Mouse (Mus musculus) intestine, embryonic 14.5 days (tissue): Measurements from ENCODE around the gene Mrpl51. TPM values are rescaled to one million over a fixed set of nuclear protein-coding genes. Genes with fewer than 3 reads are reported as not detected.

ENCODE experiments used
- ATAC-seq: fragments of 200-750 bp; cut with Nextera tagmentation; replicated peaks from 2 replicates; pipeline ENCODE4 v1.8.0; 2017; ENCODE audit warnings: low read depth, moderate number of reproducible peaks, moderate TSS enrichment, moderate library complexity; ENCODE audit not compliant: low FRiP score, low TSS enrichment
- DNase-seq: peaks from one replicate; pipeline ENCODE4 v3.0.0-alpha.2; 2018; ENCODE audit warnings: low spot score
- H3K27ac ChIP-seq: fragments of 300-500 bp; sonication (generic); 2 replicates; pipeline ENCODE4 v1.5.1; 2014; ENCODE audit warnings: low read depth, mild to moderate bottlenecking, control low read depth
- H3K27me3 ChIP-seq: fragments of 300-500 bp; sonication (generic); replicated peaks from 2 replicates; pipeline ENCODE4 v1.6.1; 2014; ENCODE audit warnings: low read length, control low read depth; ENCODE audit not compliant: control insufficient read depth, insufficient read depth
- H3K36me3 ChIP-seq: fragments of 300-500 bp; sonication (generic); 2 replicates; pipeline ENCODE4 v1.6.1; 2014; ENCODE audit warnings: low read length, control low read depth; ENCODE audit not compliant: control insufficient read depth, insufficient read depth
- H3K4me1 ChIP-seq: fragments of 300-500 bp; sonication (generic); replicated peaks from 2 replicates; pipeline ENCODE4 v1.6.1; 2014; ENCODE audit warnings: low read length, control low read depth, mixed read lengths; ENCODE audit not compliant: control insufficient read depth, insufficient read depth
- H3K4me2 ChIP-seq: fragments of 300-500 bp; sonication (generic); 2 replicates; pipeline ENCODE4 v1.6.1; 2014; ENCODE audit warnings: low read length
- H3K4me3 ChIP-seq: fragments of 300-500 bp; sonication (generic); 2 replicates; pipeline ENCODE4 v1.5.1; 2014; ENCODE audit warnings: low read depth, low read length, control low read depth, mixed read lengths
- H3K9ac ChIP-seq: fragments of 300-500 bp; sonication (generic); 2 replicates; pipeline ENCODE4 v1.6.1; 2014; ENCODE audit warnings: mild to moderate bottlenecking, low read length
- H3K9me3 ChIP-seq: fragments of 300-500 bp; sonication (generic); 2 replicates; pipeline ENCODE4 v1.6.1; 2016; ENCODE audit warnings: low read length, control low read depth; ENCODE audit not compliant: control insufficient read depth
- WGBS: fragments of 180-500 bp; shearing (Covaris S2); extraction: QIAGEN DNeasy Blood & Tissue Kit; methylation state at CpG from one replicate; pipeline ENCODE4 v1.1.7; 2014; 5-methylcytosine and 5-hydroxymethylcytosine counted together
- polyA plus RNA-seq: library from polyadenylated mRNA; unstranded; fragments of >200 nt; fragmentation: Nextera tagmentation; extraction: Ambion mirVana; gene quantifications from 2 replicates; pipeline ENCODE4 v1.2.1, GENCODE M21; 2014

Mrpl51 gene
- polyA plus RNA-seq = 217 and 221 TPM in 2 replicates

- DNase-seq = peak; percentile 99
- H3K9ac ChIP-seq = peak within 1 kb of the TSS; percentile 77
- WGBS = 1% methylated on average over 54 of the region's 54 CpGs
- peak within 1 kb of the TSS; percentile 73 for H3K4me3 ChIP-seq
- H3K4me1 ChIP-seq = peaks cover 8% of the 10 kb centered on the region; the same call in 1 of the 2 replicates
- peak within 1 kb of the TSS; percentile 95 for H3K4me2 ChIP-seq
- H3K9me3 ChIP-seq = no peaks in the 10 kb centered on the region
- ATAC-seq = peak; percentile 98
- peaks cover 53% of the 10 kb centered on the region for H3K36me3 ChIP-seq
- peak within 1 kb of the TSS; percentile 100 for H3K27ac ChIP-seq
- H3K27me3 ChIP-seq = no peaks in the 10 kb centered on the region
These were observed at the start of gene Mrpl51, which contains the start of gene Ncapd2 for GRCm38 (mm10) chr6:125191332-125192015. Gene Mrpl51 (plus strand): TSS chr6:125191801. Gene Ncapd2 (minus strand): TSS chr6:125191701.

GRCm38 (mm10) chr6:125142436-125142835, 49.2 kb upstream of the Mrpl51 start:
- H3K27ac ChIP-seq = no peak overlapping the region
- no peak overlapping the region for H3K4me2 ChIP-seq
- no peak overlapping the region for H3K9ac ChIP-seq
- H3K4me3 ChIP-seq = no peak overlapping the region
- H3K4me1 ChIP-seq = peaks cover 21% of the 10 kb centered on the region
- H3K27me3 ChIP-seq = no peaks in the 10 kb centered on the region
- peaks cover 68% of the 10 kb centered on the region for H3K36me3 ChIP-seq
- no peaks in the 10 kb centered on the region for H3K9me3 ChIP-seq
- ATAC-seq (no peak), DNase-seq (peak; percentile 48)
- 73% methylated on average over 8 of the region's 8 CpGs for WGBS

GRCm38 (mm10) chr6:125143128-125143527, 48.5 kb upstream of the Mrpl51 start:
- peaks cover 28% of the 10 kb centered on the region for H3K4me1 ChIP-seq
- no peak overlapping the region for H3K27ac ChIP-seq
- no peak overlapping the region for H3K9ac ChIP-seq
- H3K4me3 ChIP-seq = no peak overlapping the region
- H3K4me2 ChIP-seq = no peak overlapping the region
- WGBS = 77% methylated on average over 3 of the region's 3 CpGs
- ATAC-seq (no peak), DNase-seq (no peak)
- H3K9me3 ChIP-seq = no peaks in the 10 kb centered on the region
- no peaks in the 10 kb centered on the region for H3K27me3 ChIP-seq
- H3K36me3 ChIP-seq = peaks cover 62% of the 10 kb centered on the region

- WGBS = 81% methylated on average over 9 of the region's 9 CpGs
- H3K36me3 ChIP-seq = peaks cover 54% of the 10 kb centered on the region
- no peak overlapping the region for H3K9ac ChIP-seq
- H3K9me3 ChIP-seq = no peaks in the 10 kb centered on the region
- DNase-seq (no peak), ATAC-seq (no peak)
- H3K27me3 ChIP-seq = no peaks in the 10 kb centered on the region
- no peak overlapping the region for H3K4me2 ChIP-seq
- H3K27ac ChIP-seq = no peak overlapping the region
- H3K4me3 ChIP-seq = no peak overlapping the region
- H3K4me1 ChIP-seq = peaks cover 34% of the 10 kb centered on the region
These were observed 47.7 kb upstream of the Mrpl51 start for GRCm38 (mm10) chr6:125143904-125144303.

GRCm38 (mm10) chr6:125145001-125145400, 46.6 kb upstream of the Mrpl51 start, which contains the start of gene Iffo1:
Gene Iffo1 (plus strand): TSS chr6:125145241.
- under 1% methylated on average over 16 of the region's 16 CpGs for WGBS
- Histone ChIP-seq H3K4me1 (peaks cover 37% of the 10 kb centered on the region), H3K9me3 (no peaks in the 10 kb centered on the region)

GRCm38 (mm10) chr6:125145479-125145951, 46.1 kb upstream of the Mrpl51 start:
- DNase-seq (no peak), ATAC-seq (peak; percentile 61)
- peak overlapping the region; percentile 85 for H3K27ac ChIP-seq
- H3K27me3 ChIP-seq = no peaks in the 10 kb centered on the region
- peaks cover 38% of the 10 kb centered on the region for H3K36me3 ChIP-seq
- H3K4me2 ChIP-seq = peak overlapping the region; percentile 69
- H3K9ac ChIP-seq = peak overlapping the region; percentile 58
- H3K9me3 ChIP-seq = no peaks in the 10 kb centered on the region
- H3K4me1 ChIP-seq = peaks cover 37% of the 10 kb centered on the region
- H3K4me3 ChIP-seq = peak overlapping the region; percentile 50
- WGBS = 6% methylated on average over 24 of the region's 35 CpGs

More at GRCm38 (mm10) chr6:125145001-125145400, 46.6 kb upstream of the Mrpl51 start, which contains the start of gene Iffo1:
- H3K27me3 ChIP-seq = no peaks in the 10 kb centered on the region
- peak; percentile 84 for DNase-seq
- H3K36me3 ChIP-seq = peaks cover 43% of the 10 kb centered on the region
- H3K4me2 ChIP-seq = peak within 1 kb of the TSS; percentile 69
- H3K4me3 ChIP-seq = peak within 1 kb of the TSS; percentile 50
- H3K9ac ChIP-seq = peak within 1 kb of the TSS; percentile 58
- H3K27ac ChIP-seq = peak within 1 kb of the TSS; percentile 85
- peak; percentile 86 for ATAC-seq

GRCm38 (mm10) chr6:125146148-125146547, 45.5 kb upstream of the Mrpl51 start:
- peak overlapping the region; percentile 50 for H3K4me3 ChIP-seq
- H3K9ac ChIP-seq = peak overlapping the region; percentile 58
- no peaks in the 10 kb centered on the region for H3K9me3 ChIP-seq
- peaks cover 37% of the 10 kb centered on the region for H3K4me1 ChIP-seq
- ATAC-seq (no peak), DNase-seq (no peak)
- peaks cover 32% of the 10 kb centered on the region for H3K36me3 ChIP-seq
- 64% methylated on average over 7 of the region's 7 CpGs for WGBS
- peak overlapping the region; percentile 69 for H3K4me2 ChIP-seq
- no peaks in the 10 kb centered on the region for H3K27me3 ChIP-seq
- peak overlapping the region; percentile 85; the same call in 1 of the 2 replicates for H3K27ac ChIP-seq

GRCm38 (mm10) chr6:125146797-125147196, 44.8 kb upstream of the Mrpl51 start:
- H3K4me1 ChIP-seq = peaks cover 37% of the 10 kb centered on the region
- ATAC-seq = no peak
- H3K9ac ChIP-seq = no peak overlapping the region
- 78% methylated on average over 4 of the region's 4 CpGs for WGBS
- no peak overlapping the region for H3K4me3 ChIP-seq
- no peaks in the 10 kb centered on the region for H3K9me3 ChIP-seq
- peak overlapping the region; percentile 69 for H3K4me2 ChIP-seq
- DNase-seq = no peak
- no peak overlapping the region for H3K27ac ChIP-seq
- peaks cover 25% of the 10 kb centered on the region for H3K36me3 ChIP-seq
- H3K27me3 ChIP-seq = no peaks in the 10 kb centered on the region
